Mouse (Mus musculus): ENCODE measurements around the gene Necap2. TPM values are rescaled to one million over a fixed set of nuclear protein-coding genes. Genes with fewer than 3 reads are reported as not detected.
A peak's percentile ranks its signal among the peaks of the same experiment; 100 is the strongest.

The Necap2 gene
- polyA plus RNA-seq, 1 experiment from 2014 or later, result 87.6 TPM

DNA sequence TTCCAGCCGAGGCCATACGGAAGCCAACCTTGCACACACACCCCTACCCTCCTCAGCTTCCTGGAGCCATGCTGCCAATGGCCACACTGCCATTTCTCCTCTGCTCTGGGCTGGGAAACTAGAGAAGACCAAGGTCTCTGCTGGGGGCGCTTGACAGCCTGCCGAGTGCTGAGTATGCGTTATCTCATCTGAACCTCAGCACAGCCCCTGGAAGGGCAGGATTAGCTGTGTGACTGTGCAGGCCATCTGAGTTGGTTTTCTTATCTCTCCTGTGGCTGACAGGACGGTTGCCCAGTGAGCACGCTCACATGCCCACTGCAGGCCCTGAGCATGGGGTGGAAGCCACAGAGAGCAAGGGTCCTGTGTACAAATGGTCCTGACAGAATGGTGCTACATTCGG, 9.5 kb downstream of the Necap2 start:
- Histone ChIP-seq H3K4me2 (ENCODE audit: low read length) (no peak overlapping the region), H3K36me3 (ENCODE audit: insufficient read depth, low read length) (peaks cover 67% of the 10 kb centered on the region), H3K27me3 (ENCODE audit: insufficient read depth, low read length) (no peaks in the 10 kb centered on the region), H3K9me3 (replicated peaks; ENCODE audit: low read length) (no peaks in the 10 kb centered on the region), H3K4me3 (replicated peaks; ENCODE audit: low read depth, low read length) (no peak overlapping the region), H3K27ac (no peak overlapping the region), H3K9ac (ENCODE audit: low read depth, low read length) (no peak overlapping the region), H3K4me1 (replicated peaks; ENCODE audit: insufficient read depth, low read length) (no peaks in the 10 kb centered on the region)
- ATAC-seq (replicated peaks; ENCODE audit: low FRiP score, low read depth) (no peak), DNase-seq (ENCODE audit: low spot score) (no peak)
- TF ChIP-seq CTCF (IDR thresholded peaks at IDR 0.05; ENCODE audit: low read depth), result no peak
- 92% methylated on average over 8 of the region's 8 CpGs for WGBS

DNA sequence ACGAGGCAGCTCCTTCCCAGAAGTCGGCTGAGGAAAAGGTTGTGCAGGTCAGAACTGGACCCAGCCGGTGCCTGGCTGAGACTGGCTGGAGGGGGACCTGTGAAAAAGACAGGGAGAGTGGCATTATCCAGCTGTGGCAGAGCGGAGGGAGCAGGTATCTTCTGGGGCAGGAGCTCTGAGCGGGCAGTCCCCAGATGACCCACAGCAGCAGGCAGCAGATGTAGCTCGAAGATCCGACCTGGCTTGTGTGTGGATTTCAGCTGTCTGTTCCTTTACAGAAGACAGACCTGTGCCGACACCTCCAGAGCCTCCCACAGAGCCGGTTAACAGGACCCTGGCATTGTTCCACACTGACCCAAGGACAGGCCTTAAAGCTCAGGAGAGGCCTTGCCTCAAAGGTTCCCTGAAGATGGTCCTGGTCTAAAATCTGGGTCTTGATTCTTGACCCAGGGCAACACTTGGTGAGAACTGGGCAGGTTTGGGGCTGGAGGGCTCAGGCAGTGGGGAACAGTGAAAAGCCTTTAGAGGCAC, 10.6 kb downstream of the Necap2 start:
- no peak overlapping the region for H3K4me3 ChIP-seq (replicated peaks; ENCODE audit: low read depth, low read length)
- DNase-seq (ENCODE audit: low spot score) (no peak), ATAC-seq (replicated peaks; ENCODE audit: low FRiP score, low read depth) (no peak)
- H3K36me3 ChIP-seq (ENCODE audit: insufficient read depth, low read length), result peaks cover 63% of the 10 kb centered on the region
- no peaks in the 10 kb centered on the region for H3K4me1 ChIP-seq (replicated peaks; ENCODE audit: insufficient read depth, low read length)
- no peak overlapping the region for H3K9ac ChIP-seq (ENCODE audit: low read depth, low read length)
- no peaks in the 10 kb centered on the region for H3K27me3 ChIP-seq (ENCODE audit: insufficient read depth, low read length)
- H3K9me3 ChIP-seq (replicated peaks; ENCODE audit: low read length), result no peaks in the 10 kb centered on the region
- no peak for TF ChIP-seq CTCF (IDR thresholded peaks at IDR 0.05; ENCODE audit: low read depth)
- 0 out of 2 replicates have a peak overlapping the region, but pooled peaks have one; percentile 3 for H3K27ac ChIP-seq
- no peak overlapping the region for H3K4me2 ChIP-seq (ENCODE audit: low read length)
- WGBS, result 73% methylated on average over 9 of the region's 9 CpGs

DNA sequence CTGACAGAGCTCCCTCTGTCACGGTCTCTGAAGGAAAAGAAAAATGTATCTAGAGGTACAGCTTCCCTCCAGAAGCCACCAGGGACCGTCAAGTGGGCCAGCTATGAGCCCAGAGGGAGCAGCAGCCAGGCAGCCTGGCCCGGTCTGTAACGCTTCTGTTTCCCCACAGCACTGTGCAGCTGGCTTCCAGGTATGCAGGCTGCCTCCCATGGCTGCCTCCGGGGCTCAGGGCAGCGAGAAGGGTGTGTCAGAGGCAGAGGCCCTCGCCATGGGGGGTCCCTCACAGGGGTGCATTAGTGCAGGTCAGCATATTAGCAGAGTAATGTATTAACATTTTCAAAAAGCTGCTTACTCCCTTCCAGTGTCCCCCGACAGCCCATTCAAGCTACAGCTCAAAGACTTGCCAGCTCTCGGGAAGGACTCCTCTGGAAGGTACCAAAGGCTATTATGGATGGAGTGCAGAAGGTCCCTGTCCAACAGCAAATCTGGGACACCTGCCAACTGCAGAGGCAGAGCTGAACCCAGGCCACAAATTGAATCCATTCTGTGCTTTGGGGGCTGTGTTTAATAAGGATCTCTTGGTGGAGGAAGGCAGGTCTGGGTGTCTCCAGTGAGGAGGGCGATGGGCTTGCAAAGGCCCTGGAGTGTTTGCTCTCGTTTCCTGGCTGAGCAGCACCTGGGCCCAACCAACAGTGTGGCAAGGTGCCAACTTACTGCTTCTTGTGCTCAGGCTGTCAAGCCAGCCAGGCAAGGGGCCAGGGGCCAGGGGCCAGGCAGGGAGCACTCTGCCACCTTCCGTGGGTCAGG, 11.2 kb downstream of the Necap2 start:
- no peak overlapping the region for H3K9ac ChIP-seq (ENCODE audit: low read depth, low read length)
- TF ChIP-seq CTCF (IDR thresholded peaks at IDR 0.05; ENCODE audit: low read depth), result no peak
- no peak overlapping the region for H3K4me2 ChIP-seq (ENCODE audit: low read length)
- peaks cover 57% of the 10 kb centered on the region for H3K36me3 ChIP-seq (ENCODE audit: insufficient read depth, low read length)
- WGBS, result 72% methylated on average over 12 of the region's 12 CpGs
- no peak overlapping the region for H3K4me3 ChIP-seq (replicated peaks; ENCODE audit: low read depth, low read length)
- H3K4me1 ChIP-seq (replicated peaks; ENCODE audit: insufficient read depth, low read length), result no peaks in the 10 kb centered on the region
- ATAC-seq (replicated peaks; ENCODE audit: low FRiP score, low read depth), result no peak; the same call in 1 of the 2 replicates
- no peaks in the 10 kb centered on the region for H3K9me3 ChIP-seq (replicated peaks; ENCODE audit: low read length)
- 0 out of 2 replicates have a peak overlapping the region, but pooled peaks have one; percentile 3 for H3K27ac ChIP-seq
- H3K27me3 ChIP-seq (ENCODE audit: insufficient read depth, low read length), result no peaks in the 10 kb centered on the region
- DNase-seq (ENCODE audit: low spot score), result no peak

DNA sequence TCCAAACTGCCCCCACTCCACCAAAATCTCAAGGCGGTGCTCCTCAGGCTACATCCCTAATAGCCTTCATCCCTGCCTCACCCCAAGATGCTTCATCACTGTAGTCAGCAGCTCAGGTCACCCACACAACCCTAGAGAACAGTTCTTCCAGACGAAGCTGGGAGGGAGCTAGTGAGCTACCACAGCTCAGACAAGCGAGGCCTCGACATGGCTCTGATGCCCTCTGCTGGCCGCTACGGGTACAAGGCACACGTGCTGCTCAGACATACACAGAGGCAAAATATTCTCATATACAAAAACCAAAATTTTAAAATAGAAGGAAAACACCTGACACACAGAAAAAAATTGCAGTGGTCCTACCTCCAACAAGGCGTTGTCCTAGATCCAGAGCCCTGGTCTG, 13.0 kb downstream of the Necap2 start:
- Histone ChIP-seq H3K9ac (ENCODE audit: low read depth, low read length) (no peak overlapping the region), H3K9me3 (replicated peaks; ENCODE audit: low read length) (no peaks in the 10 kb centered on the region), H3K27me3 (ENCODE audit: insufficient read depth, low read length) (no peaks in the 10 kb centered on the region), H3K4me3 (replicated peaks; ENCODE audit: low read depth, low read length) (no peak overlapping the region), H3K27ac (no peak overlapping the region), H3K4me1 (replicated peaks; ENCODE audit: insufficient read depth, low read length) (0 out of 2 replicates have a peak, but pooled peaks cover 2% of the 10 kb centered on the region), H3K36me3 (ENCODE audit: insufficient read depth, low read length) (peaks cover 42% of the 10 kb centered on the region), H3K4me2 (ENCODE audit: low read length) (no peak overlapping the region)
- DNase-seq (ENCODE audit: low spot score) (peak; percentile 95), ATAC-seq (replicated peaks; ENCODE audit: low FRiP score, low read depth) (0 out of 2 replicates have a peak, but pooled peaks have one; percentile 6)
- peak; percentile 99 for TF ChIP-seq CTCF (IDR thresholded peaks at IDR 0.05; ENCODE audit: low read depth)
- WGBS, result 8% methylated on average over 8 of the region's 8 CpGs

DNA sequence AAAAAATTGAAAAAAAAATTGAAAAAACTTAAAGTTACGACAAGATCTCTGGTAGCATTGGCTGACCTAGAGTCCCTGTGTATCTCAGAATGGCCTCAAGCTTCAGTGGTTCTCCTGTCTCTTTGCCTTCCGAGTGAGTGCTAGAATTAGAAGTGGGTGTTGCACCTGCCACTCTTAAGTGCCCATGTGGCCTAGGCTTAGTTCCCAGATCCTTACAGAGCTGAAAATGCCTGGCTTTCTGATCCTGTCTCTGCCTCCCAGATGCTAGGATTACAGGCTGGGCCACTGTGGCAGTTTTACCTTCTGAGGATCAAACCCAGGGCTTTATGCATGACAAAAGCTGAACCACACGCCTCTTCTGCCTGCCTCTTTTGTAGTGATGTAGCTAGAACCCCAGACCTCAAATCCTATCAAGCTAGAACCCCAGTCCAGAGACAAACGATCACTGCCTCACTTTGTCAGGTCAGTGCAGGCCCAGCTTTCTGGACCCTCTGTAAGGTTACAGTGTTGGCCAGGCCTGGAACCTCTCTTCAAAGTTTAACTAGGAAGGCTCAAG, 14.0 kb downstream of the Necap2 start:
- Histone ChIP-seq H3K4me1 (replicated peaks; ENCODE audit: insufficient read depth, low read length) (peaks cover 11% of the 10 kb centered on the region), H3K4me2 (ENCODE audit: low read length) (no peak overlapping the region), H3K9me3 (replicated peaks; ENCODE audit: low read length) (no peaks in the 10 kb centered on the region), H3K27ac (no peak overlapping the region), H3K36me3 (ENCODE audit: insufficient read depth, low read length) (peaks cover 37% of the 10 kb centered on the region), H3K9ac (ENCODE audit: low read depth, low read length) (no peak overlapping the region), H3K27me3 (ENCODE audit: insufficient read depth, low read length) (no peaks in the 10 kb centered on the region), H3K4me3 (replicated peaks; ENCODE audit: low read depth, low read length) (no peak overlapping the region)
- DNase-seq (ENCODE audit: low spot score) (no peak), ATAC-seq (replicated peaks; ENCODE audit: low FRiP score, low read depth) (no peak)
- 88% methylated on average over 4 of the region's 4 CpGs for WGBS
- TF ChIP-seq CTCF (IDR thresholded peaks at IDR 0.05; ENCODE audit: low read depth), result no peak

DNA sequence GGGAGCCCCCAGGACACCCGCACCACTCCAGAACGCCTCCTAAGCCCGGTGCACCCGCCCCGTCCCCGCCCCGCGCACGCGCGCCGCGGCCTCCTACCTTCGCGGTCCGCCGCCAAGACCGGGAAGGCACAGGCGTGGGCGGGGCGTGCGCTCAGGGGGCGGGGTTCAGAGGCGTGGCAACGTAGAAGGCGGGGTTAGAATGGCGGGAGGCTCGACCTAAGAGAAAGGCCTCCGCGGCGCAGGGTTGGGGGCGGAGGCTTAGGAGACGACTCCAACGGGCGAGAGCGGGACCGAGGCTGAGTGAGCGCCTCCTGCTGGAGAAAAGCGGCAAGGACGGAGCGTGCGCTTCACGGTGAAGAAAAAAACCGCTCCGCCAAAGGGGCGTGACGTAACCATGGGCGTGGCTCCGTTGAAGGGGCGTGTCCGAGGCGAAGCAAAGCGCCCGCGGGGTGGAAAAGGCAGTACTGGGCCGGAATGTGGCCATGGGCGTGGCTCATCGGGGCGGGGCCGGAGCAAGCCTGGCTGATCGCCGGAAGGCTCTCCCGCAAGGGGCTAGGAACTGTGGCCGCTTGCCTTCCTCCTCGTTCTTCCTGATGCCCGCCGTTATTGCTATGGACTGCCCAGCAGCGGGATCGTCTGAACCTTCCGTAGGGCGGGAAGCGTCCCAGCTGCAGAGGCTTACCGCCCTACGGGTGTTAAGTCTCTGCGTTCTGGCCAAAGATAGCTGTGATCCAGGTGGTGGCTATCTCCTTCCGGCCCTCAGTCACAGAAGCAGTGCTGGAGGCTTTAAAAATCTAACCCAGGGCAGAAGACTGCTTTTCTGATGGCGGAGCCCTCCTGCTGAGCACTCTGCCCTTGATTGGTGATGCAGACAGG, 17.5 kb downstream of the Necap2 start, which contains the start of gene Crocc:
Gene Crocc, minus strand, starts transcription at position 125 of the 876 bp plus-strand sequence.
- H3K4me3 ChIP-seq (replicated peaks; ENCODE audit: low read depth, low read length), result peak within 1 kb of the TSS; percentile 62
- ATAC-seq (replicated peaks; ENCODE audit: low FRiP score, low read depth), result peak; percentile 95
- peaks cover 17% of the 10 kb centered on the region for H3K4me1 ChIP-seq (replicated peaks; ENCODE audit: insufficient read depth, low read length)
- H3K9ac ChIP-seq (ENCODE audit: low read depth, low read length), result peak within 1 kb of the TSS; percentile 81
- TF ChIP-seq CTCF (IDR thresholded peaks at IDR 0.05; ENCODE audit: low read depth), result peak; percentile 99
- no peaks in the 10 kb centered on the region for H3K9me3 ChIP-seq (replicated peaks; ENCODE audit: low read length)
- peak within 1 kb of the TSS; percentile 83 for H3K4me2 ChIP-seq (ENCODE audit: low read length)
- peak within 1 kb of the TSS; percentile 92 for H3K27ac ChIP-seq
- peak; percentile 99 for DNase-seq (ENCODE audit: low spot score)
- WGBS, result under 1% methylated on average over 77 of the region's 77 CpGs
- no peaks in the 10 kb centered on the region for H3K27me3 ChIP-seq (ENCODE audit: insufficient read depth, low read length)
- H3K36me3 ChIP-seq (ENCODE audit: insufficient read depth, low read length), result 0 out of 2 replicates have a peak, but pooled peaks cover 8% of the 10 kb centered on the region

All from kidney, postnatal 0 days (tissue).